Mouse (Mus musculus) embryonic facial prominence, embryonic 13.5 days (tissue): ENCODE measurements around the gene Unc5a. TPM values are rescaled to one million over a fixed set of nuclear protein-coding genes. Genes with fewer than 3 reads are reported as not detected.

Source experiments
- ATAC-seq: fragments of 200-750 bp; cut with Nextera tagmentation; 2 replicates; pipeline ENCODE4 v1.8.0; 2017; ENCODE audit warnings: low read depth; ENCODE audit not compliant: insufficient number of reproducible peaks, insufficient read depth, low FRiP score, low TSS enrichment
- H3K27ac ChIP-seq: fragments of 300-500 bp; sonication (generic); 2 replicates; pipeline ENCODE4 v1.5.1; 2015; ENCODE audit warnings: moderate library complexity, mild to moderate bottlenecking, inconsistent platforms
- H3K27me3 ChIP-seq: fragments of 300-500 bp; sonication (generic); 2 replicates; pipeline ENCODE4 v1.6.1; 2015; ENCODE audit warnings: mild to moderate bottlenecking, inconsistent platforms
- H3K36me3 ChIP-seq: fragments of 300-500 bp; sonication (generic); 2 replicates; pipeline ENCODE4 v1.6.1; 2015; ENCODE audit warnings: mild to moderate bottlenecking, inconsistent platforms
- H3K4me1 ChIP-seq: fragments of 300-500 bp; sonication (generic); 2 replicates; pipeline ENCODE4 v1.6.1; 2015; ENCODE audit warnings: inconsistent platforms
- H3K4me2 ChIP-seq: fragments of 300-500 bp; sonication (generic); 2 replicates; pipeline ENCODE4 v1.6.1; 2015; ENCODE audit warnings: moderate library complexity, mild to moderate bottlenecking, inconsistent platforms
- H3K4me3 ChIP-seq: fragments of 300-500 bp; sonication (generic); 2 replicates; pipeline ENCODE4 v1.5.1; 2015; ENCODE audit warnings: mild to moderate bottlenecking, inconsistent platforms
- H3K9ac ChIP-seq: fragments of 300-500 bp; sonication (generic); 2 replicates; pipeline ENCODE4 v1.6.1; 2015; ENCODE audit warnings: mild to moderate bottlenecking, inconsistent platforms
- H3K9me3 ChIP-seq: fragments of 300-500 bp; sonication (generic); 2 replicates; pipeline ENCODE4 v1.6.1; 2016; ENCODE audit warnings: inconsistent platforms
- WGBS: fragments of 180-500 bp; shearing (Covaris S2); methylation state at CpG from one replicate; pipeline ENCODE4 v1.1.7; 2015; ENCODE audit warnings: mixed read lengths; 5-methylcytosine and 5-hydroxymethylcytosine counted together
- polyA plus RNA-seq: library from polyadenylated mRNA; unstranded; fragments of >200 nt; fragmentation: Nextera tagmentation; extraction: Ambion mirVana; gene quantifications from 2 replicates; pipeline ENCODE4 v1.2.1, GENCODE M21; 2015

Unc5a gene
- polyA plus RNA-seq, 1 experiment from 2014 or later = 0.60 TPM

- Histone ChIP-seq H3K9me3 (no peaks in the 10 kb centered on the region), H3K9ac (no peak overlapping the region), H3K4me3 (no peak overlapping the region), H3K27ac (no peak overlapping the region), H3K4me1 (peaks cover 6% of the 10 kb centered on the region; the same call in 1 of the 2 replicates), H3K4me2 (no peak overlapping the region), H3K36me3 (no peaks in the 10 kb centered on the region), H3K27me3 (0 out of 2 replicates have a peak, but pooled peaks cover 5% of the 10 kb centered on the region)
- WGBS = 70% methylated on average over 6 of the region's 6 CpGs
- ATAC-seq = no peak
These were observed 59.4 kb downstream of the Unc5a start for GRCm38 (mm10) chr13:55008589-55008988.

- WGBS = 87% methylated on average over 15 of the region's 15 CpGs
- H3K27me3 ChIP-seq = 0 out of 2 replicates have a peak, but pooled peaks cover 5% of the 10 kb centered on the region
- no peaks in the 10 kb centered on the region for H3K9me3 ChIP-seq
- H3K4me3 ChIP-seq = no peak overlapping the region
- no peak for ATAC-seq
- no peak overlapping the region for H3K4me2 ChIP-seq
- H3K27ac ChIP-seq = no peak overlapping the region
- H3K36me3 ChIP-seq = no peaks in the 10 kb centered on the region
- no peak overlapping the region for H3K9ac ChIP-seq
- peaks cover 6% of the 10 kb centered on the region; the same call in 1 of the 2 replicates for H3K4me1 ChIP-seq
These were observed 61.9 kb downstream of the Unc5a start for GRCm38 (mm10) chr13:55011103-55011502.

- Histone ChIP-seq H3K27ac (no peak overlapping the region), H3K4me2 (peak overlapping the region; percentile 18), H3K36me3 (no peaks in the 10 kb centered on the region), H3K9ac (no peak overlapping the region), H3K4me3 (no peak overlapping the region), H3K9me3 (no peaks in the 10 kb centered on the region), H3K27me3 (0 out of 2 replicates have a peak, but pooled peaks cover 5% of the 10 kb centered on the region), H3K4me1 (peaks cover 6% of the 10 kb centered on the region; the same call in 1 of the 2 replicates)
- 0 out of 2 replicates have a peak, but pooled peaks have one; percentile 17 for ATAC-seq
- WGBS = 2% methylated on average over 14 of the region's 14 CpGs
These were observed 62.8 kb downstream of the Unc5a start for GRCm38 (mm10) chr13:55011981-55012478.

- Histone ChIP-seq H3K4me1 (peaks cover 6% of the 10 kb centered on the region; the same call in 1 of the 2 replicates), H3K27me3 (0 out of 2 replicates have a peak, but pooled peaks cover 5% of the 10 kb centered on the region), H3K27ac (no peak overlapping the region), H3K4me2 (no peak overlapping the region), H3K36me3 (no peaks in the 10 kb centered on the region), H3K9ac (no peak overlapping the region), H3K9me3 (no peaks in the 10 kb centered on the region), H3K4me3 (no peak overlapping the region)
- WGBS = 21% methylated on average over 9 of the region's 9 CpGs
- no peak for ATAC-seq
These were observed 64.6 kb downstream of the Unc5a start for GRCm38 (mm10) chr13:55013702-55014344.

- Histone ChIP-seq H3K9ac (no peak overlapping the region), H3K9me3 (no peaks in the 10 kb centered on the region), H3K4me2 (no peak overlapping the region), H3K4me3 (no peak overlapping the region), H3K27ac (no peak overlapping the region), H3K27me3 (0 out of 2 replicates have a peak, but pooled peaks cover 5% of the 10 kb centered on the region), H3K4me1 (peaks cover 6% of the 10 kb centered on the region; the same call in 1 of the 2 replicates), H3K36me3 (no peaks in the 10 kb centered on the region)
- ATAC-seq = no peak
- WGBS = 67% methylated on average over 9 of the region's 9 CpGs
These were observed 65.2 kb downstream of the Unc5a start for GRCm38 (mm10) chr13:55014451-55014850.

- no peaks in the 10 kb centered on the region for H3K27me3 ChIP-seq
- H3K36me3 ChIP-seq = no peaks in the 10 kb centered on the region
- H3K4me3 ChIP-seq = no peak overlapping the region
- 83% methylated on average over 12 of the region's 12 CpGs for WGBS
- no peak overlapping the region for H3K27ac ChIP-seq
- H3K4me1 ChIP-seq = 0 out of 2 replicates have a peak, but pooled peaks cover under 1% of the 10 kb centered on the region
- H3K4me2 ChIP-seq = no peak overlapping the region
- no peaks in the 10 kb centered on the region for H3K9me3 ChIP-seq
- ATAC-seq = no peak
- no peak overlapping the region for H3K9ac ChIP-seq
These were observed 68.1 kb downstream of the Unc5a start for GRCm38 (mm10) chr13:55017154-55017897.

- Histone ChIP-seq H3K9me3 (no peaks in the 10 kb centered on the region), H3K9ac (no peak overlapping the region), H3K4me1 (no peaks in the 10 kb centered on the region), H3K36me3 (no peaks in the 10 kb centered on the region), H3K27ac (no peak overlapping the region), H3K4me2 (no peak overlapping the region), H3K27me3 (no peaks in the 10 kb centered on the region), H3K4me3 (no peak overlapping the region)
- ATAC-seq = no peak
- WGBS = 80% methylated on average over 7 of the region's 8 CpGs
These were observed 68.8 kb downstream of the Unc5a start for GRCm38 (mm10) chr13:55017898-55018599.

- Histone ChIP-seq H3K4me3 (no peak overlapping the region), H3K36me3 (no peaks in the 10 kb centered on the region), H3K9me3 (no peaks in the 10 kb centered on the region), H3K27ac (no peak overlapping the region), H3K4me1 (no peaks in the 10 kb centered on the region), H3K9ac (no peak overlapping the region), H3K4me2 (no peak overlapping the region), H3K27me3 (no peaks in the 10 kb centered on the region)
- ATAC-seq = no peak
- 85% methylated on average over 9 of the region's 9 CpGs for WGBS
These were observed 69.5 kb downstream of the Unc5a start for GRCm38 (mm10) chr13:55018700-55019099.

GRCm38 (mm10) chr13:55019181-55019580, 70.0 kb downstream of the Unc5a start:
- Histone ChIP-seq H3K9me3 (no peaks in the 10 kb centered on the region), H3K27ac (no peak overlapping the region), H3K4me2 (no peak overlapping the region), H3K9ac (no peak overlapping the region), H3K36me3 (no peaks in the 10 kb centered on the region), H3K27me3 (no peaks in the 10 kb centered on the region), H3K4me1 (no peaks in the 10 kb centered on the region), H3K4me3 (no peak overlapping the region)
- WGBS = 64% methylated on average over 3 of the region's 3 CpGs
- no peak for ATAC-seq

GRCm38 (mm10) chr13:55020051-55020450, 70.8 kb downstream of the Unc5a start:
- Histone ChIP-seq H3K27me3 (no peaks in the 10 kb centered on the region), H3K36me3 (no peaks in the 10 kb centered on the region), H3K4me1 (no peaks in the 10 kb centered on the region), H3K4me2 (no peak overlapping the region), H3K4me3 (no peak overlapping the region), H3K27ac (no peak overlapping the region), H3K9ac (no peak overlapping the region), H3K9me3 (no peaks in the 10 kb centered on the region)
- ATAC-seq = no peak
- WGBS = 83% methylated on average over 4 of the region's 4 CpGs

- H3K4me3 ChIP-seq = no peak within 1 kb of the TSS
- WGBS = 83% methylated on average over 13 of the region's 13 CpGs
- H3K36me3 ChIP-seq = peaks cover 8% of the 10 kb centered on the region; the same call in 1 of the 2 replicates
- H3K27ac ChIP-seq = no peak within 1 kb of the TSS
- no peak within 1 kb of the TSS for H3K4me2 ChIP-seq
- no peak for ATAC-seq
- H3K9me3 ChIP-seq = no peaks in the 10 kb centered on the region
- no peaks in the 10 kb centered on the region for H3K27me3 ChIP-seq
- no peaks in the 10 kb centered on the region for H3K4me1 ChIP-seq
- H3K9ac ChIP-seq = no peak within 1 kb of the TSS
These were observed 72.1 kb downstream of the Unc5a start, which contains the start of gene Hk3 for GRCm38 (mm10) chr13:55021194-55021779. Gene Hk3, minus strand, starts transcription at chr13:55021385.
